Mouse (Mus musculus): Measurements from ENCODE around the gene Gins1. TPM values are rescaled to one million over a fixed set of nuclear protein-coding genes. Genes with fewer than 3 reads are reported as not detected.
A peak's percentile ranks its signal among the peaks of the same experiment; 100 is the strongest.
"Not testable (repeated sequence)": the region's sequence is repeated elsewhere in the genome, so short reads cannot be mapped to it uniquely, and the experiment has no call there.

The Gins1 gene
- polyA plus RNA-seq, 1 experiment from 2014 or later: 26.4 TPM

DNA sequence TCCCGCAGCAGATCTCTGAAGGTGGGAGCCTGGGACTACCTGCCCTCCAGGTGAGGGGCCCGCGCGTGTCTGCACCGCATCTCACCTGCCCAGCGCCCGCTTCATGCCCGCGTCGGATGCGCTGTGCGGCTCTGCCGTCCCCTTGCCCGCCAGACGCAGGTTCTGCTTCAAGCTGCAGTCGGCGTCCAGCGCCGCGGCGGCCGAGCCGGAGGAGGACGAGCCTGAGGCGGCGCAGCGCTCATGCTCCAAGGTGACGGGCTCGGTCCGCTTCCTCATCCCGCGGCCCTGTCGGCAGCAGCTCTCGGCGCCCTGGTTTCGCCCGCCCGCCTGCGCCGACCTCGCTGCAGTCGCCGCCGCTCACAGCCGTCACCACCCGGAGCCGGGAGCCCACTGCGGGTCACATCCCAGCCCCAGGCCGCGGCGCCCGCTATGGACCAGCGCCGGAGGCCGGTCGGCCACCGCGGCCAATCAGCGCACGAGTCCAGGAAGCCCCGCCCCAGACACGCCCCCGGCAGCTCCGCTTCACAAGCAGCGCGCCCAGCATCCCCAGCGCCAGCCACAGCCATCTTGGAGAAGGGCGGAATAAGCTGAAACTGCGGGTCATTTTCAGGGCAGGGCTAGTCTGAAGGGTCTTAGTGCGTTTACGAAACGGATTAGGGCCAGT, 796 bp upstream of the Gins1 start, which contains the start of gene Abhd12:
TSS of gene Abhd12 (minus strand) at position 470 of the 664 bp plus-strand sequence.
- Histone ChIP-seq H3K4me3 (ENCODE audit: low read length) (peak within 1 kb of the TSS; percentile 74), H3K9me3 (ENCODE audit: control insufficient read depth, low read length) (no peaks in the 10 kb centered on the region), H3K4me2 (ENCODE audit: low read depth, low read length) (peak within 1 kb of the TSS; percentile 80), H3K27me3 (replicated peaks; ENCODE audit: control insufficient read depth, insufficient read depth, low read length) (no peaks in the 10 kb centered on the region), H3K9ac (ENCODE audit: low read depth, low read length) (peak within 1 kb of the TSS; percentile 84), H3K4me1 (ENCODE audit: control insufficient read depth, insufficient read depth, low read length) (peaks cover 16% of the 10 kb centered on the region), H3K27ac (ENCODE audit: low read length) (peak within 1 kb of the TSS; percentile 83), H3K36me3 (ENCODE audit: control insufficient read depth, insufficient read depth, low read length) (no peaks in the 10 kb centered on the region)
- peak; percentile 97 for ATAC-seq
- WGBS: under 1% methylated on average over 72 of the region's 72 CpGs

DNA sequence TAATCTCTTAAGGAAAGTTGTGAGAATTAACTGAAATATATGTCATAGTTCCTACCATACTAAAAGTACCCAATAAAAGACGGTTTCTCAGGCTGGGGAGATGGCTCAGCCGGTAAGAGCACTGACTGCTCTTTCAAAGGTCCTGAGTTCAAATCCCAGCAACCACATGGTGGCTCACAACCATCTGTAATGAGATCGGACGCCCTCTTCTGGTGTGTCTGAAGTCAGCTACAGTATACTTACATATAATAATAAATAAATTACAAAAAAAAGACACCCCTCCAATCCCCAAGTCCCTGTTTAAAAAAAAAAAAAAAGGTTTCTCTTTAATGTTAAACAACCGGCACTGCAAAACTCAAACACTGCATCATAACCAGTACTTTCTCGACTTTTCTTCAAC, 3.7 kb downstream of the Gins1 start:
- 46% methylated on average over 6 of the region's 6 CpGs for WGBS
- H3K27me3 ChIP-seq (replicated peaks; ENCODE audit: control insufficient read depth, insufficient read depth, low read length); ATAC-seq; H3K4me1 ChIP-seq (ENCODE audit: control insufficient read depth, insufficient read depth, low read length); H3K27ac ChIP-seq (ENCODE audit: low read length); H3K9ac ChIP-seq (ENCODE audit: low read depth, low read length); H3K9me3 ChIP-seq (ENCODE audit: control insufficient read depth, low read length); H3K36me3 ChIP-seq (ENCODE audit: control insufficient read depth, insufficient read depth, low read length): not testable (repeated sequence)
- H3K4me2 ChIP-seq (ENCODE audit: low read depth, low read length): peak overlapping the region; percentile 71
- peak overlapping the region; percentile 79 for H3K4me3 ChIP-seq (ENCODE audit: low read length)

DNA sequence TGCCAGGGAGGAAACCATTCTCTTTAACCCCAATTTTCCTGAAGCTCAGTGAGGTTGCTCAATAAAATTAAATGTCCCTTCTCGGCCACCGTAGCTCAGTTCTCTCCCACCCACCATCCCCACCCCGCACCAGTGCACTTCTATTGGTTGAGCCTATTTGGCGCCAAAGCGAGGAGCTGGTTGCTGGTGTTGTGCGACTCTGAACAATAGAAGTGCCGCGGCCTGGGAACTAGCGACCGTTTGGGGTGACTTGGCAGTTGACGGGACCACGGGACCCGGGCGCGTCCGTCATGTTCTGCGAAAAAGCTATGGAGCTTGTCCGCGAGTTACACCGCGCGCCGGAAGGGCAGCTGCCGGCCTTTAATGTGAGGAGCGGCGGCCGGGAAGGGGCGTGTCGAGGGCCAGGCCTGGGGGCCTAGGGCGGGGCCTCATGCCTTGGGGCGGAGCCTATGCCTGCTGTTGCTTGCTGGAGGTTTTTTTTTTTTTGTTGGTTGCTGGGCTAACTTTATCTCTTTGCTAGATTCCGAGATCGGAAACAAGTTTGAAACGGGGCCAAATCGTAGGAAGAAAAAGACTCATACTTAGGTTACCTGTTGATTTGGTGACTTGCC, 4.3 kb downstream of the Gins1 start:
- WGBS: under 1% methylated on average over 35 of the region's 35 CpGs
- no peaks in the 10 kb centered on the region for H3K36me3 ChIP-seq (ENCODE audit: control insufficient read depth, insufficient read depth, low read length)
- H3K4me3 ChIP-seq (ENCODE audit: low read length): peak overlapping the region; percentile 79
- no peaks in the 10 kb centered on the region for H3K27me3 ChIP-seq (replicated peaks; ENCODE audit: control insufficient read depth, insufficient read depth, low read length)
- peak overlapping the region; percentile 71 for H3K4me2 ChIP-seq (ENCODE audit: low read depth, low read length)
- no peaks in the 10 kb centered on the region for H3K9me3 ChIP-seq (ENCODE audit: control insufficient read depth, low read length)
- peak overlapping the region; percentile 88 for H3K27ac ChIP-seq (ENCODE audit: low read length)
- H3K9ac ChIP-seq (ENCODE audit: low read depth, low read length): peak overlapping the region; percentile 79
- ATAC-seq: peak; percentile 92
- H3K4me1 ChIP-seq (ENCODE audit: control insufficient read depth, insufficient read depth, low read length): no peaks in the 10 kb centered on the region

DNA sequence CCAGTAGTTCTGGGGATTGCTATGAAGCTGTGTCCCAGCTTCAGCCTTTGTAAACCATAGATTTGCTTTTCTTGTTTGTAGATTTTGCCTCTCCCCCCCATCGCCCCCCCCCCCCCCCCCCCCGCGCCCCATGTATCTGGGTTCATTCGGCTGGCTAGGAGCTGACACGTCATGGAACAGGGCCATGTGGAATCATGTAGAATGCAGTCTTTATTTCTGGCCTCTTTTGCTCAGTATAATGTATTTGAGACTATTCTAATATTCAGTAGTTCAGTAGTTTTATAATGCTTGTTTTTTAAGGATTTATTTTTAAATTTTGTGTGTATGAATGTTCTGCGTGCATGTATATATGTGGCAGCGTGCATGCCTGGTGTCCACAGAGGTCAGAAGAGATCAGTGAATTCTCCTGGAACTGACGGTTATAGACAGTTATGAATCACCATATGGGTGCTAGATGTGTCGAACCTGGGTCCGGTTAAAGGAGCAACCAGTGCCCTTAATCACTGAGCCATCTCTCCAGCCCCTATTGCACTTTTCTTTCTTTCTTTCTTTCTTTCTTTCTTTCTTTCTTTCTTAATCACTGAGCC, 5.2 kb downstream of the Gins1 start:
- no peaks in the 10 kb centered on the region for H3K27me3 ChIP-seq (replicated peaks; ENCODE audit: control insufficient read depth, insufficient read depth, low read length)
- 34% methylated on average over 8 of the region's 10 CpGs for WGBS
- H3K4me2 ChIP-seq (ENCODE audit: low read depth, low read length): peak overlapping the region; percentile 71
- H3K36me3 ChIP-seq (ENCODE audit: control insufficient read depth, insufficient read depth, low read length): no peaks in the 10 kb centered on the region
- no peaks in the 10 kb centered on the region for H3K9me3 ChIP-seq (ENCODE audit: control insufficient read depth, low read length)
- peak overlapping the region; percentile 79 for H3K4me3 ChIP-seq (ENCODE audit: low read length)
- peak overlapping the region; percentile 79; the same call in 1 of the 2 replicates for H3K9ac ChIP-seq (ENCODE audit: low read depth, low read length)
- ATAC-seq: no peak
- H3K4me1 ChIP-seq (ENCODE audit: control insufficient read depth, insufficient read depth, low read length): no peaks in the 10 kb centered on the region
- no peak overlapping the region; the same call in 1 of the 2 replicates for H3K27ac ChIP-seq (ENCODE audit: low read length)

DNA sequence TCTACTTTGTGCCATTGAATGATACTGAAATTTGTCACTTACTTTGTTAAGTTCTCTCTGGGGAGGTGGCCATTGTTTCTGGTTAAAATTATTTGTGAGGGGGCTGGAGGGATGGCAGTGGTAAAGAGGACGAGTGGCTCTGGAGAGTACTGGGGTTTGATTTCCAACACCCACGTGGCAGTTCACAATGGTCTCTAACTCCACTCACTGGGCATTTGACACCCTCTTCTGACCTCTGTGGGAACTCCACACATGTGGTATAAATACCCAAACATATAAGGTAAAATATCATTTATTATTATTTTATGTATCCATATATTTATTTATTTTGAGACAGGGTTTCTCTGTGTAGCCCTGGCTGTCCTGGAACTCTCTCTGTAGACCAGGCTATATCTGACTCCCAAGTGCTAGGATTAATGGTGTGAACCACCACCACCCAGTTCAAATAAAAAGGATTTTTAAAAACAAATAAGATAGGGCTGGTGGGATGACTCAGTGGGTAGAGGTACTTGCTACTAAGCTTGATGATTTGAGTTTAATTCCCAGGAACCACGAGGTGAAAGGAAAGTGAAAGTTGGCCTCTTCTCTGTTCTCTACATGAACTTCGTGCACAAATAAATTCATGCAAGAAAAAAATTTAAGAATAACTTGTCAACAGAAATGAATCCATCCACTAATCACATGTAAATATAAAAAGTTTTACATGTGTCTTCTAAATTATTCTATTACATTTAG, 9.7 kb downstream of the Gins1 start:
- no peaks in the 10 kb centered on the region for H3K9me3 ChIP-seq (ENCODE audit: control insufficient read depth, low read length)
- WGBS: 86% methylated on average over 4 of the region's 4 CpGs
- no peak overlapping the region for H3K27ac ChIP-seq (ENCODE audit: low read length)
- H3K36me3 ChIP-seq (ENCODE audit: control insufficient read depth, insufficient read depth, low read length): 0 out of 2 replicates have a peak, but pooled peaks cover 4% of the 10 kb centered on the region
- no peaks in the 10 kb centered on the region for H3K27me3 ChIP-seq (replicated peaks; ENCODE audit: control insufficient read depth, insufficient read depth, low read length)
- H3K4me3 ChIP-seq (ENCODE audit: low read length): no peak overlapping the region
- no peaks in the 10 kb centered on the region for H3K4me1 ChIP-seq (ENCODE audit: control insufficient read depth, insufficient read depth, low read length)
- no peak overlapping the region for H3K4me2 ChIP-seq (ENCODE audit: low read depth, low read length)
- no peak for ATAC-seq
- no peak overlapping the region for H3K9ac ChIP-seq (ENCODE audit: low read depth, low read length)

DNA sequence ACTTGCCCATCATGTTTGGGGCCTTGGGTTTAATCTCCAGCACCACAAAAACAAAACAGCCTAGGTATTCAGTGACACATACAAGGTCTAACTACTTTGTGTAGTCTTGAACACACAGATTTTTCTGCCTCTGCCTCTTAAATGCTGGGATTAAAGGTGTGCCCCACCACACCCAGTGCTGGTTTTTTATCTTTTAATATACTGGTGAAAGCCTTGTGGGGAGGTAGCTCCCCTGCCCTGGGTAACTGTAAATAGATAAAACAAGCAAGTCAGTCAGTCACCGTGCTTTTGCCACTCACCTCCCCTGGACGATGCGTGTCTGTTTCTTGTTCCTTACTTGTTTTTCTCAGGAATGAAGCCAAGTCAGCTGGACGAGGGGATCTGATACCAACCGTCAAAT, 10.6 kb downstream of the Gins1 start:
- no peaks in the 10 kb centered on the region for H3K27me3 ChIP-seq (replicated peaks; ENCODE audit: control insufficient read depth, insufficient read depth, low read length)
- H3K4me1 ChIP-seq (ENCODE audit: control insufficient read depth, insufficient read depth, low read length): no peaks in the 10 kb centered on the region
- H3K9me3 ChIP-seq (ENCODE audit: control insufficient read depth, low read length): no peaks in the 10 kb centered on the region
- H3K9ac ChIP-seq (ENCODE audit: low read depth, low read length): no peak overlapping the region
- H3K36me3 ChIP-seq (ENCODE audit: control insufficient read depth, insufficient read depth, low read length): 0 out of 2 replicates have a peak, but pooled peaks cover 4% of the 10 kb centered on the region
- WGBS: 86% methylated on average over 5 of the region's 5 CpGs
- ATAC-seq: no peak
- no peak overlapping the region for H3K4me3 ChIP-seq (ENCODE audit: low read length)
- H3K27ac ChIP-seq (ENCODE audit: low read length): no peak overlapping the region
- H3K4me2 ChIP-seq (ENCODE audit: low read depth, low read length): no peak overlapping the region

DNA sequence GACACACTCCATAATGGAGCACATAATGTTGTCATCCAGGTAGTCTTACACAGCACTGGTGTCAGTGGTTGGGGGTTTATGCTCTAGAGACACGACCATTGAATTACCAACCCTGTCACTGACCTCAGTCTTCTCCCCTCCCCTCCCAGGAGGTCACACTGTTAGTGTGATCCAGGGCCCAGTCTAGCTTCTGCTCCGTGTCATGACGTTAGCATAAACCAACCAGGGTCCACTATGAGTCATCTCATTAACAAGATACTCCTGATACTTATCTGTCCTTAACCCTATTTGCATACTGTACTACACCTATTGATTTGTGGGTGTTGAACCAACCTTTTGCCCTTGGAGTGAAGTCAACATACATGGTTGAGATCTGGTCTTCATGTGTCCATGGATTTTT, 13.5 kb downstream of the Gins1 start:
- Histone ChIP-seq H3K27ac (ENCODE audit: low read length) (no peak overlapping the region), H3K36me3 (ENCODE audit: control insufficient read depth, insufficient read depth, low read length) (0 out of 2 replicates have a peak, but pooled peaks cover 4% of the 10 kb centered on the region), H3K9ac (ENCODE audit: low read depth, low read length) (no peak overlapping the region), H3K4me2 (ENCODE audit: low read depth, low read length) (no peak overlapping the region), H3K4me3 (ENCODE audit: low read length) (no peak overlapping the region), H3K4me1 (ENCODE audit: control insufficient read depth, insufficient read depth, low read length) (no peaks in the 10 kb centered on the region), H3K9me3 (ENCODE audit: control insufficient read depth, low read length) (no peaks in the 10 kb centered on the region), H3K27me3 (replicated peaks; ENCODE audit: control insufficient read depth, insufficient read depth, low read length) (no peaks in the 10 kb centered on the region)
- peak; percentile 59 for ATAC-seq
- WGBS: 77% methylated on average over 3 of the region's 3 CpGs

DNA sequence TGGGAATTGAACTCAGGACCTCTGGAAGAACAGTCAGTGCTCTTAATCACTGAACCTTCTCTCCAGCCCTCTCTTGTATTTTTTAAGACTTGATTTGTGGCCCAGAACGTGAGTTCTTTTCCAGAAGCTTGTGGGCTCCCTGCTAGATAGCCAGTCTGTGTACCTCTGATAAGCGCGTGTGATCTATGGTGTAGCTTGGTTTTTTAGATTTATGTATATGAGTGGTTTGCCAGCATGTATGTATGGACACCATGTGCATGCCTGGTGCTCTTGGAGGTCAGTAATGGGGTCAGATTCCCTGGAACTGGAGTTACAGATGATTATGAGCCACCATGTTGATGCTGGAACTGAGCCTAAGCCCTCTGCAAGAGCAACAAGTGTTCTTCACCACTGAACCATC, 15.3 kb downstream of the Gins1 start:
- H3K4me2 ChIP-seq (ENCODE audit: low read depth, low read length): no peak overlapping the region
- no peak overlapping the region for H3K27ac ChIP-seq (ENCODE audit: low read length)
- H3K4me1 ChIP-seq (ENCODE audit: control insufficient read depth, insufficient read depth, low read length): no peaks in the 10 kb centered on the region
- ATAC-seq: no peak
- no peak overlapping the region for H3K4me3 ChIP-seq (ENCODE audit: low read length)
- no peaks in the 10 kb centered on the region for H3K27me3 ChIP-seq (replicated peaks; ENCODE audit: control insufficient read depth, insufficient read depth, low read length)
- 0 out of 2 replicates have a peak, but pooled peaks cover 4% of the 10 kb centered on the region for H3K36me3 ChIP-seq (ENCODE audit: control insufficient read depth, insufficient read depth, low read length)
- H3K9ac ChIP-seq (ENCODE audit: low read depth, low read length): no peak overlapping the region
- WGBS: 87% methylated on average over 3 of the region's 3 CpGs
- H3K9me3 ChIP-seq (ENCODE audit: control insufficient read depth, low read length): no peaks in the 10 kb centered on the region

DNA sequence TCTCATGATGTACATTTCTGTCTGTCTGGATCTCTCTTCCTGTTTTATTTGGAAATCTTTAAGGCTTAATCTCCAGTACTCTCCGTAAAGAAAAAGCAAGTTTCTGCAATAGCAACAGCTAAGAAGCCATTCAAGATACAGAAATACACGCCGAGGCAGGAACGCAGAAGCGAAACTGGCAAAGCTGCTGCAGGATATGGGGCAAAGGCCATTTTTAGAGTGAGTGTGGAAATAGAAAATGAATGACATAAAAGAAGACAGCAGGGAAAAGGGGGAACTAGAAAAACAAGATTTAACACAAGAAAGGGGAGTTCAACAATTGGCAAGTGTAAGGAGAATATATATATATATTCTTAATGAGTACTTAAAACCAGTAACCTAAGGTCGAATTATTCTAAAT, 16.5 kb downstream of the Gins1 start:
- 84% methylated on average over 6 of the region's 6 CpGs for WGBS
- ATAC-seq: no peak
- Histone ChIP-seq H3K27ac (ENCODE audit: low read length) (no peak overlapping the region), H3K36me3 (ENCODE audit: control insufficient read depth, insufficient read depth, low read length) (0 out of 2 replicates have a peak, but pooled peaks cover 4% of the 10 kb centered on the region), H3K4me2 (ENCODE audit: low read depth, low read length) (no peak overlapping the region), H3K9ac (ENCODE audit: low read depth, low read length) (no peak overlapping the region), H3K4me1 (ENCODE audit: control insufficient read depth, insufficient read depth, low read length) (no peaks in the 10 kb centered on the region), H3K9me3 (ENCODE audit: control insufficient read depth, low read length) (no peaks in the 10 kb centered on the region), H3K27me3 (replicated peaks; ENCODE audit: control insufficient read depth, insufficient read depth, low read length) (no peaks in the 10 kb centered on the region), H3K4me3 (ENCODE audit: low read length) (no peak overlapping the region)
